Mouse (Mus musculus) c-Kit-negative CD71-positive TER-119-positive erythroid progenitor cells, embryonic 14.5 days (primary cell): ENCODE measurements around the gene Tspear.
"Not testable (repeated sequence)": the region's sequence is repeated elsewhere in the genome, so short reads cannot be mapped to it uniquely, and the experiment has no call there.

Experiments
- DNase-seq: peaks from one replicate; pipeline ENCODE4 v3.0.0-alpha.2; 2013; ENCODE audit warnings: low read depth, low spot score

Gene Tspear

GRCm38 (mm10) chr10:77711157-77711556 lies 24.8 kb downstream of the Tspear start, which contains the start of gene Gm10024:
TSS of gene Gm10024 (plus strand) at chr10:77711457.
- DNase-seq = not testable (repeated sequence)

GRCm38 (mm10) chr10:77713734-77714133 lies 27.4 kb downstream of the Tspear start:
- DNase-seq = no peak

DNA sequence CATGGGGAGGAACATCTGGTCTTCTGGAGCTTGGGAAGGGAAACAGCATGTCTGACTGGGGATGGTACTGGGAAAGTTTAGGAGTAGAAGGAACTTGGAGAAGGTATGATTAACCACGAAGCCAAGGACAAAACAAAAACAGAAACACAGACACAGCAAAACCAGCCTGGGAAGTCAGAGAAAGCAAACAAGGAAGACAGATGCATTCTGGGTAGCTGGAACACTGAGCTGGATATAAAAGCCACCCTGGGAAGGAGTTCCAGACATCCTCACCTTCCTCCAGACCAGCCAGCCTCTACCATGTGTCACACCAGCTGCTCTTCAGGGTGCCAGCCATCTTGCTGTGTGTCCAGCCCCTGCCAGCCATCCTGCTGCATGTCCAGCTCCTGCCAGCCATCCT lies 29.1 kb downstream of the Tspear start, which contains the start of gene Gm10142:
Gm10142 (plus strand) TSS at position 301 of the 400 bp plus-strand sequence.
- DNase-seq = no peak

DNA sequence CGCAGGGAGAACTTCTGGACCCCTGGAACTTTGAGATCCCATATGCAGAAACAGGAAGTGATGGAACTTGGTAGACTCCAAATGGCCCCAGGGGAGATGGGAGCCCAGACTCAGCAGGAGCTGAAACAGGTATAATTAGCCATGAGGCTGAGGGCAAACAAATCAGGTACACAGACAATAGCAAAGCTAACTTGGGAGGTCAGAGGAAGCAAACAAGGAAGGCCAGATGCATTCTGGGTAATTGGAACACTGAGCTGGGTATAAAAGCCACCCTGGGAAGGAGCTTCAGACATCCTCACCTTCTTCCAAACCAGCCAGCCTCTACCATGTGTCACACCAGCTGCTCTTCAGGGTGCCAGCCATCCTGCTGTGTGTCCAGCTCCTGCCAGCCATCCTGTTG lies 33.9 kb downstream of the Tspear start, which contains the start of gene Krtap12-1:
Krtap12-1 (plus strand) TSS at position 301 of the 400 bp plus-strand sequence.
- not testable (repeated sequence) for DNase-seq

DNA sequence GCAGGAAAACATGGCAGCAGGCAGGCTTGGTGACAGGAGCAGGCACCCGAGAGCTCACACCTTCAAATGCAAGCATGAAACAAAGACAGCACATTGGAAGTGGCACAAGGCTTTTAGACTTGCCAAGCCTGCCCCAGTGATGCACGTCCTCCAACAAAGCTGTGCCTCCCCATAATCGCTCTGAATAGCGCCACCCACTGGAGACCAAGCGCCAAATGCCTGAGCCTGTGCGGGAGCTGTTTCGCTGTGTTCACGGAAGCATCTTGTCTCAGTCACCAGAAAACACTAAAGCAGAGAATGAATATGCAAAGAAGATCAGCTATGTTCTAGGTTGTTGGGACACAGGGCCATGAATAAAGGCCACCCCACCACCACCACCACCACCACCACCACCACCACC lies 38.5 kb downstream of the Tspear start:
- DNase-seq = no peak

- no peak for DNase-seq
Measured at GRCm38 (mm10) chr10:77726186-77726585, 39.8 kb downstream of the Tspear start, which contains the start of gene Gm10100. TSS of gene Gm10100 (plus strand) at chr10:77726486.

DNA sequence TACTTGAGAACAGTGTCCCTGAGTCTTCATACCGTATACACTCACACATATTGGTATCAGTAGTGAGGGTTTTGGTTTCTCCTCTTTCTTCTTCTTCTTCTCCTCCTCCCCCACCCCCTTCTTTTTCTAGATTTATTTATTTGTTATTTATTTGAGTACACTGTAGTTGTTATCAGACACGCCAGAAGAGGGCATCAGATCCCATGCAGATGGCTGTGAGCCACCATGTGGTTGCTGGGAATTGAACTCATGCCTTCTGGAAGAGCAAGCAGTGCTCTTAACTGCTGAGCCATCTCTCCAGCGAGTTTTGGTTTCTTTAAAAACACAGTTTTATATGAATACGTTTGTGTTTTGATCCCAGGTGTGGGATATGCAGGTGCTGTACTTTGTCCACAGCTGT lies 41.9 kb downstream of the Tspear start:
- DNase-seq = no peak

- DNase-seq = peak; percentile 8
Measured at GRCm38 (mm10) chr10:77729241-77729640, 42.9 kb downstream of the Tspear start.

DNA sequence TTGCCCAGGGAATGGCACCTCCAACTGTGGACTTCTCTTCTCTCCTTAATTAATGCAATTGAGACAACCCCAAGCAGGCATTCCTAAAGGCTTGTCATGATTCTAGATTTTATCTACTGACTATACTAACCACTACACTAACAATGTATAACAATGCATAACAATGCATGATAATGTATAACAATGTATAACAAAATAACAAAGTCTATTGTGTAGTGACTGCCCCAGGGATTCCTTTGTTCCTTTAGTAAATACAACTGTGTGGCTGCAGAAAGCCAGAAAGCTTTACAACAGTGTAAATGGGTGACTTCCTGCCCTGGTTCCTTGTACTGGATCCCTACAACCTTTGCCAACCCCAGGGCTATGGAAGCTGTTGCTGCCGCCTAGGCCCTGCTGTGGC lies 49.6 kb downstream of the Tspear start:
- DNase-seq = no peak

DNA sequence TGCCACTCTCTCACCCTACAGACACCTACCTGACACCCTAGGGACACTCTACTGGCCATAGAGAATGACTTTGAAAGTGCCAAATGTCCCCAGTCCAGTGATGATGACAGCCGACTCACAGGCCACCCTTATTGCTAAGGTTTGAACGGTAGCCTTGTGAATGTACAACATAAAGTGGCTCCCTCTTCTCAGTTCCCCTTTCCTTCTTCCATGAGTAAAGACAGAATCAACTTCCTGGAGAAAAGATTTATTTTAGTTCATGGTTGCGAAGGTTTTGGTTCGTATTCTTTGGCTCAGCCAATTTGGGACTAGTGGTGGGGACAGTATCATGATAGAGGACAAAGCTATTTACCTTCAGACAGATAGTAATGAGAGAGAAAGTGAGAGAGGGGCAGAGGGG lies 52.6 kb downstream of the Tspear start:
- DNase-seq = no peak

DNA sequence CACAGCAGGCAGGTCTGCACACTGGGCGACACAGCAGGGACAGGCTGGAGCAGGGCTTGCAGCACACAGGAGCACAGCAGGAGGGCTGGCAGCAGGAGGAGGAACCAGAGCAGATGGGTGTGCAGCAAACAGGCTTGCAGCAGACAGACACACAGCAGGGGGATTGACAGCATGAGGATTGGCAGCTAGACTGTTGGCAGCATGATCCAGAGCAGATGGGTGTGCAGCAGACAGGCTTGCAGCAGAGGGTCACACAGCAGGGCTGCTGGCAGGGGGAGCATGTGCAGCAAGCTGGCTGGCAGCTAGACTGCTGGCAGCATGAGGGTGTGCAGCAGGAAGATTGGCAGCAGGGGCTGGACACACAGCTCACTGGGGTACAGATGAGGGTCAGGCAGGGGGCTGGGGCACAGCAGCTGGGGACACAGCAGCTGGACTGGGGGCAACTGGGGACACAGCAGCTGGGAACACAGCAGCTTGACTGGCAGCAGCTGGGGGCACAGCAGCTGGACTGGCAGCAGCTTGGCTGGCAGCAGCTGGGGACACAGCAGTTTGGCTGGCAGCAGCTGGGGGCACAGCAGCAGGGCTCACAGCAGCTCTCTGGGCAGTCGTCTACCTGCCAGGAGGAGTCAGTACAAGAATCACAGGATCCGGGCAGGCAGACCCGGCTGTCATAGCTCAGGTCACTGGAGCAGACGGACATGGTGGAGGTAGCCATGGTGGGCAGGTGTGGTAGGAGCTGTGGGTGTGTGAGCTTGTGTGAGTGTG lies 55.7 kb downstream of the Tspear start, which contains the start of gene Gm18596:
Gm18596 (minus strand) TSS at position 715 of the 765 bp plus-strand sequence.
- DNase-seq = not testable (repeated sequence)

DNA sequence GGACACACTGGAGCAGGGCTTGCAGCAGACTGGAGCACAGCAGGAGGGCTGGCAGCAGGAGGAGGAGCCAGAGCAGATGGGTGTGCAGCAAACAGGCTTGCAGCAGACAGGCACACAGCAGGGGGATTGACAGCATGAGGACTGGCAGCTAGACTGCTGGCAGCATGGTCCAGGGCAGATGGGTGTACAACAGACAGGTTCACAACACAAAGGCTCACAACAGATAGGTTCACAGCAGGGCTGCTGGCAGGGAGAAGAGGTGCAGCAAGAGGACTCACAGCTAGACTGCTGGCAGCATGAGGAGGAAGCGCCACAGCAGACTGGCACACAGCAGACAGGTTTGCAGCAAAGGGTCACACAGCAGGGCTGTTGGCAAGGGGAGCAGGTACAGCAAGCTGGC lies 64.3 kb downstream of the Tspear start:
- DNase-seq = not testable (repeated sequence)

- not testable (repeated sequence) for DNase-seq
Measured at GRCm38 (mm10) chr10:77751254-77751653, 64.9 kb downstream of the Tspear start, which contains the start of gene Gm9736. TSS of gene Gm9736 (minus strand) at chr10:77751354.

GRCm38 (mm10) chr10:77752312-77752711 lies 65.9 kb downstream of the Tspear start:
- not testable (repeated sequence) for DNase-seq

DNA sequence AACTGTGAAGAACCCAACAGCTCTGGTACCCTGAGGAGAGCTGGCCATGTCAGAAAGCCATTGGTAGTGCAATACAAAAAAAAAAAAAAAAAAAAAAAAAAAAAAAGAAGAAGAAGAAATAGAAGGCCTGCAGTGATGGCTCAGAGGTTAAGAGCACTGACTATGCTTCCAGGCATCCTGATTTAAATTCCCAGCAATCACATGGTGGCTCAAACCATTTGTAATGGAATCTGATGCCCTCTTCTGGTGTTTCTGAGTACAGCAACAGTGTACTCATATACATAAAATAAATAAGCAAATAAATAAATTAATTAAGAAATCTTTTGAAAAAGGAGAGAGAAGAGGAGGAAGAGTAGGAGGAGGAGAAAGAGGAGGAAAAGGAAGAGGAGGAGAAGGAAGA lies 67.1 kb downstream of the Tspear start:
- DNase-seq = no peak

DNA sequence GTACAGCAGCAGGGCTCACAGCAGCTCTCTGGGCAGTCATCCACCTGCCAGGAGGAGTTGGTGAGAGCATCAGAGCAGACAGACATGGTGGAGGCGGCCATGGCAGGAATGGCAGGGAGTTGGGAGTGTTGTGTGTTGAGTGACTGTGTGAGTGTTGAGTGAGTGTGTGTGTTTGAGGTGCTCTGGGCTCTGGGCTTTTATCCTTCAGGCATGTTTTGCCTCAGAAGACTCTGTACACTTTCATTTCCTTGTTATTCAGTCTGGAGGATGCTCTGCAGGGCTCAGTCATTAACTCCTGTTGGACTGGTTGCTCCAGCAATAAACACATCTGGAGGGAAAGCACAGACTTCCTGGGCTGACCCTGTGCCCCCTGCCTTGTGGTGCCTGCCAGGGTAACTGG lies 73.2 kb downstream of the Tspear start, which contains the start of gene Gm3233:
Gm3233 (minus strand) TSS at position 101 of the 400 bp plus-strand sequence.
- not testable (repeated sequence) for DNase-seq

- no peak for DNase-seq
Measured at GRCm38 (mm10) chr10:77769727-77770126, 83.4 kb downstream of the Tspear start.

GRCm38 (mm10) chr10:77771225-77771624 lies 84.9 kb downstream of the Tspear start, which contains the start of gene Gm3238:
TSS of gene Gm3238 (minus strand) at chr10:77771325.
- not testable (repeated sequence) for DNase-seq

- not testable (repeated sequence) for DNase-seq
Measured at GRCm38 (mm10) chr10:77772142-77772541, 85.8 kb downstream of the Tspear start.

- not testable (repeated sequence) for DNase-seq
Measured at GRCm38 (mm10) chr10:77776844-77777243, 90.5 kb downstream of the Tspear start, which contains the start of gene Gm7138. TSS of gene Gm7138 (minus strand) at chr10:77776944.

- DNase-seq = not testable (repeated sequence)
Measured at GRCm38 (mm10) chr10:77782442-77782841, 96.1 kb downstream of the Tspear start, which contains the start of gene Gm3250. TSS of gene Gm3250 (minus strand) at chr10:77782542.

- DNase-seq = not testable (repeated sequence)
Measured at GRCm38 (mm10) chr10:77783396-77783795, 97.0 kb downstream of the Tspear start.
